Mouse (Mus musculus): ENCODE data around the gene Elmod3. TPM values are rescaled to one million over a fixed set of nuclear protein-coding genes. Genes with fewer than 3 reads are reported as not detected.

Gene Elmod3
- polyA plus RNA-seq, 1 experiment from 2014 or later: 5.1 TPM

DNA sequence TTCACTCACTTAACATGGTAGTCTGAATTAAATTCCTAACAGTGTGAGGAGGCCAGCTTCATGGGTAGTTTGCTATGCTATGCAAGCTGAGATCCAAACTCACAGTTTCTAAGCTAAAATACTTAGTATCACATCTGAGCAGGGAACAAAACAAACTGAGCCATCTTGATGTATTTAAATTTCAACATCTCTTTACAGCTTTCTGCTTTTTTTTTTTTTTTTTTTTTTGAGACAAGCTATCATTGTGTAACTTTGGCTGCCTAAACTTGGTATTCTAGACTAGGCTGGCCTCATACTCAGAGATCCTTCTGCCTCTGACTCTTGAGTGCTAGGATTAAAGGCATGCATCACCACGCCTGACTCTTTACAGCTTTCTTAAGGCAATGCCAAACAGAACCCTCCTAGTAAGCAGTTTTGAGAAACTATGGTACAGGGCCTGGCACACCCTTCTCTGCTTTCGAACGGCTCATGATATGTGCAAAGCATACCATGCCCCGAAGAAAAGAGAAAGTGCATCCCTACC is 10.5 kb upstream of the Elmod3 start:
- DNase-seq (no peak), ATAC-seq (ENCODE audit: low read depth) (no peak)
- Histone ChIP-seq H3K27ac (no peak overlapping the region), H3K27me3 (no peaks in the 10 kb centered on the region), H3K4me2 (no peak overlapping the region), H3K36me3 (peaks cover 88% of the 10 kb centered on the region), H3K9ac (no peak overlapping the region), H3K9me3 (replicated peaks) (no peaks in the 10 kb centered on the region), H3K4me3 (replicated peaks) (no peak overlapping the region), H3K4me1 (replicated peaks) (peaks cover 9% of the 10 kb centered on the region)
- WGBS (ENCODE audit: insufficient replicate concordance): 70% methylated on average over 4 of the region's 4 CpGs

DNA sequence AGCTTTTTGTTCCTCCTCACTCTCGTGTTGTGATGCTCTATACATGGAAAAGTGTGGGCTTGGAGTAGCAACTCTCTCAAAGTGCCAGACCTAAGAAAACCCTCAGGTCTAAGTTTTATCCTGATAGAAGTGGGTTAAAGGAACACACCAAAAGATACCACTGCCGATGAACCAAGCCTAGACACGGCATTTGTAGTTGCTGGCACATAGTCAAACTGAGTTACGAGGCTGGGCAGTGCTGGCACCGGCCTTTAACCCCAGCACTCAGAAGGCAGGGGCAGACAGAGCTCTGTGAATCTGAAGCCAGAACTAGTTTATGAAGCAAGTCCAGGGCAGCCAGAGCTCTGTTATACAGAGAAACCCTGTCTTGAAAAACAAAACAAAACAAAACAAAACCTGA is 9.5 kb upstream of the Elmod3 start:
- H3K9ac ChIP-seq: no peak overlapping the region
- DNase-seq (no peak), ATAC-seq (ENCODE audit: low read depth) (no peak)
- no peak overlapping the region for H3K4me3 ChIP-seq (replicated peaks)
- H3K36me3 ChIP-seq: peaks cover 81% of the 10 kb centered on the region
- no peaks in the 10 kb centered on the region for H3K27me3 ChIP-seq
- peaks cover 3% of the 10 kb centered on the region; the same call in 1 of the 2 replicates for H3K4me1 ChIP-seq (replicated peaks)
- no peak overlapping the region for H3K27ac ChIP-seq
- WGBS (ENCODE audit: insufficient replicate concordance): 78% methylated on average over 5 of the region's 5 CpGs
- H3K4me2 ChIP-seq: no peak overlapping the region
- H3K9me3 ChIP-seq (replicated peaks): no peaks in the 10 kb centered on the region

DNA sequence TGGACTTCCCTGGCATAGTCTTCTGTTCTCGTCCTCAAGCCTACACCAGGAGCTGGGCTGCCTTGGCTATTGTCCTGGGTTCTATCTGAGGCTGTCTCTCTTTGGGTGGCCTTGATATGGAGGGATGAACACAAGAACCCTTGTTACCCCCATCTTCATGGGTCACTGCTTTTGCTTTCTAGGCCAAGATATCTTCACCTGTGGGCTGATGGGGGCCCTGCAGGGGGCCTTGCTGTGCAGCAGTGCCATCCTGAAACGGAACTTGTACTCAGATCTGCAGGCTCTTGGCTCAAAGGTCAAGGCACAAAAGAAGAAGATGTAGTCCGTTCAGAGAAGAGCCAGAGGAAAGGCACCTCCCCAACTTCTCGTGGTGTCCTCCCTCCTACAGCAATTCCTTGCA is 8.8 kb upstream of the Elmod3 start:
- WGBS (ENCODE audit: insufficient replicate concordance): 77% methylated on average over 4 of the region's 4 CpGs
- ATAC-seq (ENCODE audit: low read depth): no peak
- Histone ChIP-seq H3K27ac (no peak overlapping the region), H3K9ac (no peak overlapping the region), H3K4me2 (no peak overlapping the region), H3K4me1 (replicated peaks) (peaks cover 4% of the 10 kb centered on the region; the same call in 1 of the 2 replicates), H3K36me3 (peaks cover 78% of the 10 kb centered on the region), H3K4me3 (replicated peaks) (no peak overlapping the region), H3K9me3 (replicated peaks) (no peaks in the 10 kb centered on the region), H3K27me3 (no peaks in the 10 kb centered on the region)
- no peak for DNase-seq

DNA sequence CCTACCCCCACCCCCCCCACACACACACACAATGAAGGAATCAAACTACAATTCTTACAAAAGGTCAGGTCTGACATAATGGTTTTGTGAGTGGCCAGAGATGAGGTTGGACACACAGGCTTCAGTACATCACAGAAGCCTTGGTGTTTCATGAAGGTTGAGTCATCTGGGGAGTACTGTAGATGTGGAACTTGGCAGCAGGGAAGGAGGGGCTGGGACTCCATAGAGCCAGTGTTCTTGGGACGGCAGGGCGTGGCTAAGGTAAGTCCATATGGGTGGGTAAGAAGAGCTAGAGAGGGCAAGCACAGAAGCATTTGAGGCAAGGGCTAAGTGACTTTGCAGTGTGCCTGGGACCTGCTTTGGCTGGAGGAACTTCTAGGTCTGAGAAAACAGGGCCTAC is 5.9 kb upstream of the Elmod3 start:
- no peak for DNase-seq
- H3K4me2 ChIP-seq: no peak overlapping the region
- H3K27me3 ChIP-seq: no peaks in the 10 kb centered on the region
- H3K9ac ChIP-seq: no peak overlapping the region
- no peak for ATAC-seq (ENCODE audit: low read depth)
- no peak overlapping the region for H3K4me3 ChIP-seq (replicated peaks)
- H3K27ac ChIP-seq: no peak overlapping the region
- H3K36me3 ChIP-seq: peaks cover 49% of the 10 kb centered on the region
- peaks cover 12% of the 10 kb centered on the region for H3K4me1 ChIP-seq (replicated peaks)
- 86% methylated on average over 2 of the region's 2 CpGs for WGBS (ENCODE audit: insufficient replicate concordance)
- H3K9me3 ChIP-seq (replicated peaks): no peaks in the 10 kb centered on the region

DNA sequence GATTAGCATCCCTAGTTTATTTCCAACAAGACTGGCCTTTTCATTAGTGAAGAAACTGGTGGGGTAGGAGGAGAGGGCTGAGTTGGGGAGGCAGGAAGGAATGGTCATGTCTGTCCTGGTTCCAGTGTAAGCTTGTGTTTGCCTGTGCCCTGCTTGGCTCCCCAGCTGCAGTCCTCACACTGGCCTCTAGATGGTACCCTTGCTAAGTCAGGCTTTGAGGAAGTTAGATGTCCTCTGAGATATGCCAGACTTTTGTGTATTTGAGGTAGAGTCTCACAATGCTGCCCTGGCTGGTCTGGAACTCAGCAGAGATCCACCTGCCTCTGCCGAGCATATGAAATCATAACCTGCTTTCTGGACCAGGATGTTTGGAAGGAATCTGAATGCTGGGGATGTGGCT is 3.5 kb upstream of the Elmod3 start:
- no peak overlapping the region for H3K4me3 ChIP-seq (replicated peaks)
- H3K36me3 ChIP-seq: peaks cover 32% of the 10 kb centered on the region
- H3K9ac ChIP-seq: no peak overlapping the region
- ATAC-seq (ENCODE audit: low read depth) (no peak), DNase-seq (peak; percentile 60)
- no peaks in the 10 kb centered on the region for H3K9me3 ChIP-seq (replicated peaks)
- WGBS (ENCODE audit: insufficient replicate concordance): 29% methylated on average over 1 of the region's 1 CpGs
- no peak overlapping the region for H3K27ac ChIP-seq
- no peaks in the 10 kb centered on the region for H3K27me3 ChIP-seq
- peaks cover 28% of the 10 kb centered on the region for H3K4me1 ChIP-seq (replicated peaks)
- no peak overlapping the region for H3K4me2 ChIP-seq

DNA sequence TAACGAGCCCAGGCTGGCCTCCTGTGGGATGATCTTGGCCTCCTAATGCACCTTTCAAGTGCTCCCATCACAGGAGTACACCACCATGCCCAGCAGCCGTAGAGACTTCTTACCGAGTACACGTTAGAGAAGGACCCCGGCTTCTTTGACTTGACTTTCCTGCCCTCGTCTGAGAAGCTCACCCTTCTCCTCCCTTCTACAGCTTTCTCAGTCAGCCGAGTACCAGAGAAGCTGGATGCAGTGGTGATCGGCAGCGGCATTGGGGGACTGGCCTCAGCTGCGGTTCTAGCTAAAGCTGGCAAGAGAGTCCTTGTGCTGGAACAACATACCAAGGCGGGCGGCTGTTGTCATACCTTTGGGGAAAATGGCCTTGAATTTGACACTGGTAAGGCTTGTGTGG is 2.6 kb upstream of the Elmod3 start:
- 81% methylated on average over 12 of the region's 12 CpGs for WGBS (ENCODE audit: insufficient replicate concordance)
- ATAC-seq (ENCODE audit: low read depth) (no peak), DNase-seq (no peak)
- H3K27me3 ChIP-seq: no peaks in the 10 kb centered on the region
- H3K4me2 ChIP-seq: no peak overlapping the region
- H3K36me3 ChIP-seq: peaks cover 22% of the 10 kb centered on the region
- peaks cover 30% of the 10 kb centered on the region for H3K4me1 ChIP-seq (replicated peaks)
- H3K4me3 ChIP-seq (replicated peaks): no peak overlapping the region
- H3K9ac ChIP-seq: no peak overlapping the region
- no peak overlapping the region for H3K27ac ChIP-seq
- H3K9me3 ChIP-seq (replicated peaks): no peaks in the 10 kb centered on the region

DNA sequence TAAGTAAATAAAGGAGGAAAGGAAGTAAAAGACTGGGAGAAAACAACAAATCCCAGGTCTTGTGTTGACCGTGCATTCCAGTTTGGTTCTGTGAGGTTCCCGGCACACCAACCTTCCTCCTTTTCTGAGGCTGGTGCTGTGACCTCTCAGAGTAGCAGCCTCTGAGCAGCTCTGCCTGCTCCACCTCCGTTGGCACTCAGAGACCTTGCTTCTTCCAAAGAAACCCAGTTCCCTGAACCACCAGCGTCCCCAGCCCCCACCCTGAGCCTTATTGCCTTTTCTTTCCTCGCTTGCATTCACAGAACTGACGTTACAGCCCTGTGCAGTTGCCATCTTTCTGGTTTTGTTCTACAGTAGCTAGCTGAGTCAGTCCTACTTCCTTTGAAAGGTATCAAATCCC is 2.0 kb upstream of the Elmod3 start:
- WGBS (ENCODE audit: insufficient replicate concordance): 75% methylated on average over 6 of the region's 6 CpGs
- no peak for DNase-seq

DNA sequence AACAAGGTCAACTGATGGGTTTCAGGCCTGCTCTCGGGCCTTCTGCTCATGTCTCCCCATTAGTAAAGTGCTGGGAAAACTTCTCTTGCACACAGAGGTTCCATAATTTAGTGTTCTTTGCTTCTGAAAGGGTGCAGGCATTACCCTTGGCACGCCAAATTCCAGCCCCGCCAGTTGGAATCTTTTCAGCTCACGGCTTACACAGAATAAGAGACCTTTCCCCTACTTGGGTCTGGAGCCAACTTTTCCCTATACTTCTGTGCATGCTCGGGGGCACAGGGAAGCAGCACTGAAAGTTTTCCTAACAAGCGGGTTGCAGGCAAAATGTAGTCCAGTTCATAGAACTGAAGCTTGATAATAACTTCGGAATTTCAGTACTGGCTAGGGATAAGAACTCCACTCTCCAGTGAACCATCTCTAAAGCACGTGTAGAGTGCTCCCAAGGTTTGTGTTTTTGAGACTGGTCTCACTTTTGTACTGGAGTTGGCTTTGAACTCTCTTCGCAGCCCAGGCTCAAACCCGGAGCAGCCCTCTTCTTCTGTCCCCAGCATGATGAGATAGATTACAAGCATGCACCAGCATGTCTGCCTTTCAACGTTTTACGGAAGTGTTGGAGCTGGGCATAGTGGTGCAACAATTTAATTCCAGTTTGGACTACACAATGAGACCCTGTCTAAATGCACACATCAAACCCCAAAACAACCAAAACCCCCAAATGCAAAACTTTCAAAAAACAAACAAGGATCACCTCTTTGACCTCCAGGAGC is 761 bp upstream of the Elmod3 start:
- Histone ChIP-seq H3K4me2 (peak overlapping the region; percentile 84), H3K27me3 (no peaks in the 10 kb centered on the region), H3K4me1 (replicated peaks) (peaks cover 27% of the 10 kb centered on the region), H3K27ac (peak overlapping the region; percentile 63), H3K9me3 (replicated peaks) (no peaks in the 10 kb centered on the region), H3K9ac (peak overlapping the region; percentile 75), H3K36me3 (peaks cover 5% of the 10 kb centered on the region), H3K4me3 (replicated peaks) (peak overlapping the region; percentile 67)
- DNase-seq: no peak
- ATAC-seq (ENCODE audit: low read depth): no peak
- 32% methylated on average over 12 of the region's 12 CpGs for WGBS (ENCODE audit: insufficient replicate concordance)

More for the DNA sequence above, 2.0 kb upstream of the Elmod3 start:
- H3K4me3 ChIP-seq (replicated peaks): no peak overlapping the region
- H3K27ac ChIP-seq: no peak overlapping the region
- H3K4me1 ChIP-seq (replicated peaks): peaks cover 30% of the 10 kb centered on the region
- H3K4me2 ChIP-seq: no peak overlapping the region
- peaks cover 17% of the 10 kb centered on the region for H3K36me3 ChIP-seq
- ATAC-seq (ENCODE audit: low read depth): no peak
- no peaks in the 10 kb centered on the region for H3K27me3 ChIP-seq
- H3K9me3 ChIP-seq (replicated peaks): no peaks in the 10 kb centered on the region
- no peak overlapping the region for H3K9ac ChIP-seq

DNA sequence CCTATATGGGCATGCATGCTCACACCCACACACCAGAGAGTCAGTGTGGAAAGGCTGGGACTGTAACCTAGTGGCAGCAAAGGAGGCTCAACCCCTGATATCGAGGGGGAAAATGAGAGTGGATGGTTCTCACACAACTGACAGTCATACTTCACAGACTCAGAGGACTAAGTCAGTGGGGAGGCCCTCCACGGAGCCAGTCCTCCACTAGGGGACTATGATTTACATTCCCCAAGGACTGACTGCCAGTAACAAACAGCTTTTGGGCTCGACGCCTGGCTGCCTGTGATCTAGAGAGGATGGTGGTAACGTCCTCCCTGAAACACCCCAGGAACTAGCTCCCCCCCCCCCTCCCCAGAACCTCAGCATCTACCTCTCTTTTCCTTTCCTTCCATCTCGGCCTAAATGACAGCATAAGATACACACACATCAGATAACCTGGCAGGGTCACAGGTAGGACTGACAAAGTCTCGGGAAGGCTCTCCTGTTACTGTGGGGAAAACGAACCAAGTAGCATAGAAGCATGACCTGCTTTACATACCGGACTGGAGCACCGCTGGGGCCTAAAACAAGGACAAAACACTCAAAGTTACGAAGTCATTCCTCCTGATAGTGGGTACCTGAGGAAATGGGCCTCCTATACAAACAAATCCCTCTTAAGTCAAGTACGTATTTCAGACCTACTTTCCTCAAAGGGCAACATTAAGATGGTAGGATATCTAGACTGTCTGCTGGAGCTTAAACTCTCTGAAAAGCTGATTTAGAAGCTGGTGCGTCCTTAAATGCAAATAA is 934 bp downstream of the Elmod3 start:
- no peaks in the 10 kb centered on the region for H3K27me3 ChIP-seq
- peak overlapping the region; percentile 75 for H3K9ac ChIP-seq

DNA sequence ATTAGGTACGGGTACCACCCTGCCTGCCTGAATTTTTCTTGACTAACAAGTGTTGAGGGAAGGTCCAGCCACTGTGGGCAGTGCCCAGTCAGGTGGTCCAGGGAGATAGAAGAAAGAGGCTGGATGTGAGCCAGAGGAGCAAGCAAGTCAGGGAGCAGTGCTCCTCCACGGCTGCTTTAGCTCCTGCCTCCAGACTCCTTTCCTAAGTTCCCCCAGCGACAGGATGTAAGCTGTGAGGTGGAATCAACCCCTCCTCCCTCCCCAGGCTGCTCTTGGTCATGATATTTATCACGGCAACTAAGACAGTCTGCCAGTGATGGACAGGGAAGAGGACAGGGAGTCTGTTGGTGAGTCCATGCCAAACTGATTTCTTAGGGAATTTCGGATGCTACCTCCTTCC is 4.3 kb downstream of the Elmod3 start:
- no peaks in the 10 kb centered on the region for H3K27me3 ChIP-seq
- no peak overlapping the region for H3K27ac ChIP-seq
- no peak overlapping the region for H3K4me3 ChIP-seq (replicated peaks)
- no peaks in the 10 kb centered on the region for H3K9me3 ChIP-seq (replicated peaks)
- H3K4me2 ChIP-seq: no peak overlapping the region
- peaks cover 17% of the 10 kb centered on the region for H3K4me1 ChIP-seq (replicated peaks)
- DNase-seq (no peak), ATAC-seq (ENCODE audit: low read depth) (no peak)
- H3K9ac ChIP-seq: no peak overlapping the region
- 44% methylated on average over 5 of the region's 5 CpGs for WGBS (ENCODE audit: insufficient replicate concordance)
- H3K36me3 ChIP-seq: no peaks in the 10 kb centered on the region

More for the DNA sequence above, 934 bp downstream of the Elmod3 start:
- WGBS (ENCODE audit: insufficient replicate concordance): 47% methylated on average over 13 of the region's 13 CpGs
- Histone ChIP-seq H3K27ac (no peak overlapping the region), H3K4me2 (peak overlapping the region; percentile 84), H3K36me3 (no peaks in the 10 kb centered on the region), H3K4me3 (replicated peaks) (peak overlapping the region; percentile 67), H3K9me3 (replicated peaks) (no peaks in the 10 kb centered on the region), H3K4me1 (replicated peaks) (peaks cover 27% of the 10 kb centered on the region)
- DNase-seq (no peak), ATAC-seq (ENCODE audit: low read depth) (no peak)

DNA sequence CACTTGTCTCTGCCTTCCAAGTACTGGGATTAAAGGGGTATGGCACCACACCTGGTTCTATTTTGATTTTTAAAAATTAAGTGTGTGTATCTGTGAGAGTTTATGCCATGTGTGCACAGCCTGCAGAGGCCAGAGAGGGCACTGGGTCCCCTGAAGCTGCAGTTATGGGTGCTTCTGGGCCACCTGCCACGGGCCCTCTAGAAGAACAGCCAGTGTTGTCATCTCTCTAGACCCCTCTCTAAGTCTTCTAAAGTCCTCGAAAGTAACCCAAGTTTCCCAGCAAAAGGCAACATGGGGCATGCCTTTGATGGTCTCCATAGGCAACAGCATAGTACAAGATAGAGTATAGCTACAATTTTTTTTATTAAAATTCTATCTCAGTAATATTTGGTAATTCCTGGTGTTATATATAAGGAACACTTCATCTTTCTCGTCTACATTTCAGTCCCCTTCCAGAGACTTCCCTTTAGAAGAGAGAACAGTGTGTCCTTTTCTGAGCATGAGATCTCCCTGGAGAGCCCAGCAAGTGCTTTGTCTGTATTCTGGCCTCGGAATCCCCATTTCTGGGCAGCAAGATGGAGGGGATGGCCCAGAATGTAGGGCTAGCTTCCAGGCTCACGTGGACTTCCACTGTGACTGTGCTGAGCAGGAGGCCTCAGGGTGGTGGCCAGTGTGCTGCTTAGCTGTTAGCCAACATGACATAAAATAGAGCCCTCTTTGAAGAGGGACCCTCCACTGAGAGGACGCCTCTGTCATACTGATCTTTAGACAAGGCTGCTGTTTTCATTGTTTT is 5.0 kb downstream of the Elmod3 start:
- H3K9me3 ChIP-seq (replicated peaks): no peaks in the 10 kb centered on the region
- WGBS (ENCODE audit: insufficient replicate concordance): 64% methylated on average over 6 of the region's 6 CpGs
- H3K27me3 ChIP-seq: no peaks in the 10 kb centered on the region
- no peak overlapping the region for H3K4me2 ChIP-seq
- H3K4me1 ChIP-seq (replicated peaks): peaks cover 12% of the 10 kb centered on the region
- no peak overlapping the region for H3K4me3 ChIP-seq (replicated peaks)
- DNase-seq (no peak), ATAC-seq (ENCODE audit: low read depth) (no peak)
- H3K9ac ChIP-seq: no peak overlapping the region
- no peak overlapping the region for H3K27ac ChIP-seq
- H3K36me3 ChIP-seq: no peaks in the 10 kb centered on the region

Measured in liver, embryonic 13.5 days (tissue).